Mouse (Mus musculus) heart, embryonic 15.5 days (tissue): ENCODE measurements around the gene Atp2c2. TPM values are rescaled to one million over a fixed set of nuclear protein-coding genes. Genes with fewer than 3 reads are reported as not detected.

ENCODE experiments used
- ATAC-seq: fragments of 200-750 bp; cut with Nextera tagmentation; replicated peaks from 2 replicates; pipeline ENCODE4 v1.8.0; 2017; ENCODE audit warnings: low read depth, moderate TSS enrichment; ENCODE audit not compliant: insufficient number of reproducible peaks, insufficient read depth, low FRiP score
- H3K27ac ChIP-seq: fragments of 300-500 bp; sonication (generic); 2 replicates; pipeline ENCODE4 v1.5.1; 2015; ENCODE audit warnings: mild to moderate bottlenecking, inconsistent platforms
- H3K27me3 ChIP-seq: fragments of 300-500 bp; sonication (generic); 2 replicates; pipeline ENCODE4 v1.6.1; 2015; ENCODE audit warnings: inconsistent platforms
- H3K36me3 ChIP-seq: fragments of 300-500 bp; sonication (generic); 2 replicates; pipeline ENCODE4 v1.6.1; 2015; ENCODE audit warnings: mild to moderate bottlenecking, inconsistent platforms
- H3K4me1 ChIP-seq: fragments of 300-500 bp; sonication (generic); replicated peaks from 2 replicates; pipeline ENCODE4 v1.6.1; 2015; ENCODE audit warnings: inconsistent platforms
- H3K4me2 ChIP-seq: fragments of 300-500 bp; sonication (generic); 2 replicates; pipeline ENCODE4 v1.6.1; 2015; ENCODE audit warnings: inconsistent platforms, mild to moderate bottlenecking, moderate library complexity
- H3K4me3 ChIP-seq: fragments of 300-500 bp; sonication (generic); 2 replicates; pipeline ENCODE4 v1.5.1; 2015; ENCODE audit warnings: mild to moderate bottlenecking, inconsistent platforms
- H3K9ac ChIP-seq: fragments of 300-500 bp; sonication (generic); 2 replicates; pipeline ENCODE4 v1.6.1; 2015; ENCODE audit warnings: mild to moderate bottlenecking, inconsistent platforms
- H3K9me3 ChIP-seq: fragments of 300-500 bp; sonication (generic); replicated peaks from 2 replicates; pipeline ENCODE4 v1.6.1; 2016; ENCODE audit warnings: inconsistent platforms
- WGBS: fragments of 180-500 bp; shearing (Covaris S2); methylation state at CpG from one replicate; pipeline ENCODE4 v1.1.7; 2015; ENCODE audit warnings: mixed read lengths; 5-methylcytosine and 5-hydroxymethylcytosine counted together
- polyA plus RNA-seq: library from polyadenylated mRNA; unstranded; fragments of >200 nt; fragmentation: Nextera tagmentation; extraction: Ambion mirVana; gene quantifications from 2 replicates; pipeline ENCODE4 v1.2.1, GENCODE M21; 2015

Gene Atp2c2
- polyA plus RNA-seq, 1 experiment from 2014 or later, result 0.13 TPM

DNA sequence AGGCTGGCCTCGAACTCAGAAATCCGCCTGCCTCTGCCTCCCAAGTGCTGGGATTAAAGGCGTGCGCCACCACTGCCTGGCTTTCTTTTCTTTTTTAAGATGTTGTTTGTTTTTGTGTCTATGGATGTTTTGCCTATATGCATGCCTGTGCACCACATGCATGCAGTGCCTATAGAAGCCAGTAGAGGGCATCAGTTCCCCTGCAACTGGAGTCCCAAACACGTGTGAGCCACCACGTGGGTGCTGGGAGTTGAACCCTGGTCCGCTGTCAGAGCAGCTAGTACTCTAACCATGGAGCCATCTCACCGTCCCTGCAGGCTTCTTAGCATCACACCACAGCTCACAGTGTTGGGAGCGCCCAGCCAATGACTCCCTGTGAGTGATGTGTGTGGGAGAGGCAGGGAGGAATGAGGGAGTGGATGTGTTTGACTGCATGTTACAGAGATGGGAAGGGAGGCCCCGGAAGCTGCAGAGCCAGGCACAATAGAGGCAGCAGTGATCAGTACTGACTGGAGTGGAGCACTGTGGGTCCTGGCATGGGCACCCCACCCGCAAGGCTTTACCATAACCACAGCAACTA, 25.7 kb upstream of the Atp2c2 start:
- H3K4me2 ChIP-seq, result no peak overlapping the region
- no peak overlapping the region for H3K27ac ChIP-seq
- H3K27me3 ChIP-seq, result no peaks in the 10 kb centered on the region
- peaks cover 26% of the 10 kb centered on the region for H3K4me1 ChIP-seq
- no peak overlapping the region for H3K4me3 ChIP-seq
- 77% methylated on average over 11 of the region's 11 CpGs for WGBS
- no peaks in the 10 kb centered on the region for H3K9me3 ChIP-seq
- no peak for ATAC-seq
- no peaks in the 10 kb centered on the region for H3K36me3 ChIP-seq
- no peak overlapping the region for H3K9ac ChIP-seq

DNA sequence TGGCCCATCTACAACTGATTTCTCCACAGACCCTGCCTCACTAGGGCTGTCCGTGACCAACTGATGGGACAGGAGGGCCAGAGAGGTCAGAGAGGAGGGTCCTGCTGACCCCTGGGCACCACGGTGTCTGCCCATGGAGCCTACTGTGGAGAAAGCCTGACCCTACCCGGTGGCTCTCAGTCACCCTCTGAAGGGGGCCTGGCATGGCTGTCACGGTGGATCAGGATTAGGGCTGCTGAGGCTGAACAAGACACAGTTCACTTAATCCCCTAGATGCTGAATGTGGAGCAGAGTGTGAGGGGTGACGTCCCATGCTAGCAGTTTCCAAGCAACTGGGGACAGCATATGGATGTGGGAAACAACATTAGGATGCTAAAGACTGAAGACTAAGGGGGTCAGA, 24.4 kb upstream of the Atp2c2 start:
- WGBS, result 81% methylated on average over 5 of the region's 5 CpGs
- Histone ChIP-seq H3K9me3 (no peaks in the 10 kb centered on the region), H3K4me2 (no peak overlapping the region), H3K9ac (no peak overlapping the region), H3K4me3 (no peak overlapping the region), H3K4me1 (peaks cover 18% of the 10 kb centered on the region), H3K27ac (no peak overlapping the region), H3K27me3 (peaks cover 4% of the 10 kb centered on the region; the same call in 1 of the 2 replicates), H3K36me3 (no peaks in the 10 kb centered on the region)
- no peak for ATAC-seq

DNA sequence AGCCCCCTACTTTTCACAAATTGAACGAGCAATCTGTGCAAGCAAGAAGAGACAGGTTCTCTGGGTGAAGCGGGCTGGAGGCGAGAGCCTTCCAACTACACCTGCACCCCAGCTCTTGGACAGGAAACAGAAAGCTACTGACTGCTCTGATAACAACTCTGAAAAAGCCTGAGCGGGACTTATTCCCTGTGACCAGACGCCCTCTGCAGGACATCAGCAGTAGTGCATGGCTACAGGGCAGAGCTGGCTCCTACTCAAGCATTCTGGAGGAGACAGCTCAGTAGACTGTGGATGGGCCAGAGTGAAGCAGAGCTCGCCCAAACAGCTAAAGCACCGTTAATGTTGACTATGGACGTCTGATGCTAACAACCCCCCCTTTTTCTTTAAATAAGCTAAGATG, 23.4 kb upstream of the Atp2c2 start:
- Histone ChIP-seq H3K9ac (no peak overlapping the region), H3K27me3 (peaks cover 10% of the 10 kb centered on the region), H3K9me3 (no peaks in the 10 kb centered on the region), H3K27ac (no peak overlapping the region), H3K36me3 (no peaks in the 10 kb centered on the region), H3K4me3 (no peak overlapping the region), H3K4me2 (no peak overlapping the region), H3K4me1 (peaks cover 10% of the 10 kb centered on the region; the same call in 1 of the 2 replicates)
- peak; percentile 55; the same call in 1 of the 2 replicates for ATAC-seq
- 10% methylated on average over 8 of the region's 8 CpGs for WGBS

DNA sequence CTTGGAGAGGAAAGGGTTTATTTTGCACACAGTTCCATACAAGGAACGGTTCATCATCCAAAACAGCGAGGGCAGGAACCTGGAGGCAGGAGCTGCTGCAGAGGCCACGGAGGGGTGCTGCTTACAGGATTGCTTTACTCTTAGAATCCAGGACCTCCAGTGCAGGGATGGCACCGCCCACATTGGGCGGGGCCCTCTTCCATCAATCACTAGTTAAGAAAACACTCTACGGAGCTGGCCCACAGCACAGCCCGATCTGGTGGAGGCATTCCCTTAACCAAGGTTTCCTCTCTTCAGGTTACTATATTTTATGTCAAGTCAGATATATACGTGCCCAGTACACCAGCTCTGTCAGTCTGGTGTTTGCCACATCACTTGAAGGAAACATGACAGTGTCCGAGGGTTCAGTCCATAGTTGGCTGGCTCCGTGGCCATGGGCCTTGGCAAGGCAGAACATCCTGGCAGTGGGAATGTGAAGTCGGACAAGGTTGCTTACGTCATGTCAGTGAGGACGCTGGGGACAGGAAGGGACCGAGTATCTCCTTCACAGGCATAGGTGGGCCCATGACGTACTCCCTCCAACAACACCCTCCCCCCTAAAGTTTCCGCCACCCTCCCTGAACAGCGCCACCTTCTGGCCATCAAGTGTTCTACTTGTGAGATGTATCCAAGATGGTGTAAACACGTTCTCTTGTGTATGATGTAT, 21.5 kb upstream of the Atp2c2 start:
- 9% methylated on average over 18 of the region's 18 CpGs for WGBS
- Histone ChIP-seq H3K27ac (no peak overlapping the region), H3K36me3 (no peaks in the 10 kb centered on the region), H3K4me2 (peak overlapping the region; percentile 47), H3K27me3 (peaks cover 10% of the 10 kb centered on the region), H3K9ac (no peak overlapping the region), H3K9me3 (no peaks in the 10 kb centered on the region), H3K4me3 (peak overlapping the region; percentile 8; the same call in 1 of the 2 replicates), H3K4me1 (peaks cover 5% of the 10 kb centered on the region; the same call in 1 of the 2 replicates)
- ATAC-seq, result no peak; the same call in 1 of the 2 replicates

DNA sequence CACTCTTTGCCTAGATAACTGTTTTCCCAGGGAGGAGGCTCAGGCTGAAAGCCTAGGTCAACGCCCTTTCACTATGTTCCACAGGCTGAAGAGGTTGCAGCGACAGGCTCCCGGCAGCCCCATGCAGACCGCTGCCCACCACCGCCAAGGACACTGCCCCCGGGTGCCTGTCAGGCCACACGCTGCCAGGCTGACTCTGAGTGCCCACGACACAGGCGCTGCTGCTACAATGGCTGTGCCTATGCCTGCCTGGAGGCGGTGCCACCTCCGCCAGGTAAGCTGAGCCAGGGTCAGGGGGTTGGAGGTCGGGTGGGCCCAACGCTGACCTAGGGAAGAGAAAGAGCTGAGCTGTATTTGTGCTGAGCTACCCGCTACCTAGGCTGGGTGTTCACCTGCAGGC, 20.6 kb upstream of the Atp2c2 start:
- H3K4me1 ChIP-seq, result peaks cover 5% of the 10 kb centered on the region; the same call in 1 of the 2 replicates
- no peak overlapping the region for H3K9ac ChIP-seq
- H3K36me3 ChIP-seq, result no peaks in the 10 kb centered on the region
- no peak overlapping the region for H3K27ac ChIP-seq
- H3K4me2 ChIP-seq, result no peak overlapping the region
- H3K27me3 ChIP-seq, result peaks cover 10% of the 10 kb centered on the region
- no peak overlapping the region for H3K4me3 ChIP-seq
- ATAC-seq, result no peak
- no peaks in the 10 kb centered on the region for H3K9me3 ChIP-seq
- WGBS, result 60% methylated on average over 14 of the region's 14 CpGs

DNA sequence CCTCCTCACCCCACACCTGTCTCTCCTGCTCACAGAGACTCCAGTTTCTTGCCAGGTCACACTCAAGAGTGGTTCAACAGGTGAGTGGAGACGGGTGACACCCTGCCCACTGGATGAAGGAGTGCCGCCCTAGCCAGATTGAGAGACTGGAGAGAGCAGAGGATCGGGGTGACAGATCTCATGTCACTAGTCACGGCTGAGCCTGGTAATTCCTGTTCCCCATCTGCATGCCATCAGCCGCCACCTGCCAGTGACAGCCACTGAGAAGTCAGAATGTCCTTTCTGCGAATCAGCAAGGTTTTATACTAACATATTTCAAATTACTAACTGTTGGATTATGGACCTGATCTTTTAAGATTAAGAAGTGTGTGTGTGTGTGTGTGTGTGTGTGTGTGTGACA, 9.2 kb upstream of the Atp2c2 start:
- WGBS, result 45% methylated on average over 6 of the region's 6 CpGs
- no peaks in the 10 kb centered on the region for H3K4me1 ChIP-seq

DNA sequence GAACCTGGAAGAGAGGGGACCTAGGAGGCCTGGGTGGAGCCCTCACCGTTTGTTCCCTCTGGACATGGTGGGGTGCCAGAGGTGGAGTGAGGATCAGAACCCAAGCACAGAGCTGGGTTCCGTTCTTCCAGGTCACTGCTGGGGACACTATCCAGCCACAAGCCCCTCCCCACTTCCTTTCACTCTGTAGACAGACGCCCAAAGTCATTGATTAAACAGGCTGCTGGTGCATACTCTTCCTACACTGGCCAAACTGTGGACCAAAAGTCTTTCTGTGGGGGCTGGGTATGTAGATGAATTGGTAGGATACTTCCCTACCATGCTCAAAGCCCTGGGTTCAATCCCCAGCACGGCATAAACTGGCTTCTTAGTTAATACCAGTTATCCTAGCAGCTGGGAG, 7.8 kb upstream of the Atp2c2 start:
- Histone ChIP-seq H3K27me3 (peaks cover 10% of the 10 kb centered on the region; the same call in 1 of the 2 replicates), H3K27ac (no peak overlapping the region), H3K4me2 (no peak overlapping the region), H3K9ac (no peak overlapping the region), H3K36me3 (no peaks in the 10 kb centered on the region), H3K9me3 (no peaks in the 10 kb centered on the region), H3K4me3 (no peak overlapping the region), H3K4me1 (no peaks in the 10 kb centered on the region)
- WGBS, result 77% methylated on average over 4 of the region's 4 CpGs
- no peak for ATAC-seq

More for the DNA sequence above, 9.2 kb upstream of the Atp2c2 start:
- ATAC-seq, result no peak
- no peak overlapping the region for H3K4me3 ChIP-seq
- H3K27me3 ChIP-seq, result peaks cover 8% of the 10 kb centered on the region; the same call in 1 of the 2 replicates
- H3K36me3 ChIP-seq, result no peaks in the 10 kb centered on the region
- H3K9ac ChIP-seq, result no peak overlapping the region
- H3K4me2 ChIP-seq, result no peak overlapping the region
- H3K27ac ChIP-seq, result no peak overlapping the region
- no peaks in the 10 kb centered on the region for H3K9me3 ChIP-seq

DNA sequence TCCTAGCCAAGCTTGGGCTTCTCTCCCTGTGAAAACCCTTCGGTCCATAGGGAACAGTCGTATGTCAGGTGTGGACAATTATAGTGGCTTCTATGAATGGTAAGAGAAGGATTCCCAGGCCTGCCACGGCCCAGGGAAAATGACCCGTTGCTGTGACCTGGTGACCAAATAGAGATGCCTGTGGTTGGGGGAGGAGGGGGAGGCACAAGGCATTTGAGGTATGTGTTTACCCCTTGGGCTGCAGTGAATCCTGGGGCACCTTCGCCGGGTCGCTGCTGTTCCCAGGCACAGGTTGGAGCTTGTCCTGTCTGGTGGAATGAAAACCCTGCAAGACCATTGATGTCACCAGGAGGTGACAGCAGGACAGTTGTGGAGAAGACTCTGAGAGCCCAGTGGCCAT, 5.1 kb upstream of the Atp2c2 start:
- Histone ChIP-seq H3K27me3 (peaks cover 34% of the 10 kb centered on the region), H3K27ac (no peak overlapping the region), H3K4me3 (no peak overlapping the region), H3K4me2 (no peak overlapping the region), H3K9ac (no peak overlapping the region), H3K36me3 (no peaks in the 10 kb centered on the region), H3K9me3 (no peaks in the 10 kb centered on the region), H3K4me1 (peaks cover 10% of the 10 kb centered on the region)
- 64% methylated on average over 7 of the region's 7 CpGs for WGBS
- ATAC-seq, result no peak

DNA sequence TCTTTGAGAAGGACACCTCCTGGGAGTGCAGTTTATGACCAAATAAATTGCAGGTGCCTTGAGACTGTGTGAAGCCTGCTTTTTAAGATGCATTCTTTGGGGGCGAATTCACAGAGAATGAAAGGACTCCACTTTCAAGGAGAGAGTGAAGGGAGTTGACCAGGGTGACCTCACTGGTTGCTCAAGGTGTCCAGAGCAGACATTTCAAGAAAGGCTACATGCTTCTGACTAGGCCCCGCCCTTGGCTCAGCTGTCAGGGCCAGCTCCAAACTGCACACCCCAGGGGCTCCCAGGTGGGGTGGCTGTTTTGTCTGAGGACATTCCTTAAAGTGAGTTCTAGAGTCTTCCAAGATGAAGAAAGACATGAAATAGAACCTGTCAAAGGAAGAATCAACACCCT, 2.6 kb upstream of the Atp2c2 start:
- H3K4me1 ChIP-seq, result peaks cover 13% of the 10 kb centered on the region
- no peak overlapping the region for H3K9ac ChIP-seq
- H3K27ac ChIP-seq, result no peak overlapping the region
- no peak for ATAC-seq
- no peaks in the 10 kb centered on the region for H3K36me3 ChIP-seq
- H3K27me3 ChIP-seq, result peaks cover 58% of the 10 kb centered on the region
- H3K9me3 ChIP-seq, result no peaks in the 10 kb centered on the region
- 92% methylated on average over 2 of the region's 2 CpGs for WGBS
- no peak overlapping the region for H3K4me2 ChIP-seq
- no peak overlapping the region for H3K4me3 ChIP-seq

DNA sequence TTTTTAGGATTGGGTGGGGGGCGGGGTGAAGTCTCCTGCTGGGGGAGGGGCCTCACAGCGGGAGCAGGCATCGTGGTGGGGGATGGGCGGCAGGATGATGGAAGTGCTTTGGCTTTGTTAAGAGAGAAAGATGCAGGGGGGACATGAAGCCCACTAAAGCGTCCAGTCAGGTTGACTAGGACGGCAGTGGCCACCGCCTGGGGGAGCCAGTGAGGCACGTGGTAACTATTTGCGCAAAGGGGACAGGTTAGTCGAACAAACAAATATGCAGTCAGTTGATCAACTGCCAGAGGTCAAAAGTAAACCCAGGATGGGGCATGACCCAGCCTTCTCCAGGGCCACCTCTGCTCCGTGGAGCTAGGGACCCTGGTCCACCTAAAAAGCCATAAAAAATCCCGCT, 849 bp upstream of the Atp2c2 start:
- H3K4me1 ChIP-seq, result peaks cover 19% of the 10 kb centered on the region
- peak overlapping the region; percentile 14 for H3K4me3 ChIP-seq
- H3K4me2 ChIP-seq, result peak overlapping the region; percentile 20
- no peak overlapping the region for H3K9ac ChIP-seq
- WGBS, result 4% methylated on average over 12 of the region's 12 CpGs
- H3K36me3 ChIP-seq, result no peaks in the 10 kb centered on the region
- ATAC-seq, result no peak
- H3K27ac ChIP-seq, result no peak overlapping the region
- H3K9me3 ChIP-seq, result no peaks in the 10 kb centered on the region
- H3K27me3 ChIP-seq, result peaks cover 65% of the 10 kb centered on the region

DNA sequence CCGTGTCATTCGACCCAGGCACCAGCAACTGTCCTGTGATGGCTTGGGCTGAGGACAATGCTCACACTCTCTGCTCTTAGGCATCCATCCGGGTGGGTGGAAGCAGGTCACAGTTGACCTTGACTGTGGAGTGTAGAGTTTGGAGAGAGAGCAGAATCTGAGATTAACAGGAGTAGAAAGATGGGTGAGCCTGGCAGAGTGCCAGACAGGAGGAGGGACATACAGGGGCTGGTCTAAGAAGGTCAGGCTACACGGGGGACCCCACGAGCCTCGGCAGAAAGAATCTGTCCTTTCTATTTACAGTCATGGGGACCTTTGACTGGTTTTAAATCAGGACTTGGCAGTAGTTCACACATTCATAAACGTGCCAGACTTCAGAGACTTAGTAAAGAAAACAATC, 3.2 kb downstream of the Atp2c2 start:
- WGBS, result 33% methylated on average over 7 of the region's 7 CpGs
- Histone ChIP-seq H3K27ac (no peak overlapping the region), H3K4me2 (no peak overlapping the region), H3K4me1 (peaks cover 18% of the 10 kb centered on the region), H3K27me3 (peaks cover 49% of the 10 kb centered on the region), H3K9ac (no peak overlapping the region), H3K36me3 (no peaks in the 10 kb centered on the region), H3K4me3 (no peak overlapping the region), H3K9me3 (no peaks in the 10 kb centered on the region)
- ATAC-seq, result no peak

DNA sequence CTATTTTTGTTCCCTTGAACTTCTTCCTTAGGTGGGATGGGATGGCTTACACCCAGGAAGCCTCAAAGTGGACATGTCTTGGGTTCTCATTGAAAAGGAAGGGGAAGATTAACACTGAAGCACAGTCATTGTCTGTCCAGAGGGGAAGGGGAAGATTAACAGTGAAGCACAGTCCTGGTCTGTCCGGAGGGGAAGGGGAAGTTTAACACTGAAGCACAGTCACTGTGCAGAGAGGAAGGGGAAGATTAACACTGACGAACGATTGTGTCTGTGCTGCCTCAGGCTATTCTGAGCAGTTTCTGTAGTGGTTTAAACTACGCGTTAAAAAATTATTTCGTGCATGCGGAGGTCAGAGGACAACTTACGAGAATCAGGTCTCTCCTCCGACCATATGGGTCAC, 7.3 kb downstream of the Atp2c2 start:
- Histone ChIP-seq H3K27me3 (peaks cover 7% of the 10 kb centered on the region), H3K27ac (no peak overlapping the region), H3K9me3 (no peaks in the 10 kb centered on the region), H3K36me3 (no peaks in the 10 kb centered on the region), H3K4me3 (no peak overlapping the region), H3K9ac (no peak overlapping the region), H3K4me2 (no peak overlapping the region), H3K4me1 (peaks cover 6% of the 10 kb centered on the region)
- 80% methylated on average over 9 of the region's 9 CpGs for WGBS
- no peak for ATAC-seq
